Mouse (Mus musculus) MEL-GATA-1-ER (cell line): Measurements from ENCODE around the gene Ephb2.

Experiments used
- DNase-seq: peaks from one replicate; pipeline ENCODE4 v3.0.0-alpha.2; 2012; ENCODE audit warnings: low read depth; ENCODE audit errors: extremely low read depth

Gene Ephb2

GRCm38 (mm10) chr4:136653692-136654234, 182.0 kb downstream of the Ephb2 start:
- peak; percentile 48 for DNase-seq

GRCm38 (mm10) chr4:136653019-136653418, 182.8 kb downstream of the Ephb2 start:
- DNase-seq = peak; percentile 97

- peak; percentile 39 for DNase-seq
These were observed 183.3 kb downstream of the Ephb2 start for GRCm38 (mm10) chr4:136652528-136652910.

- no peak for DNase-seq
These were observed 183.8 kb downstream of the Ephb2 start for GRCm38 (mm10) chr4:136651882-136652527.

- DNase-seq = peak; percentile 67
These were observed 184.4 kb downstream of the Ephb2 start for GRCm38 (mm10) chr4:136651357-136651811.

GRCm38 (mm10) chr4:136650261-136650660, 185.5 kb downstream of the Ephb2 start:
- DNase-seq = no peak

GRCm38 (mm10) chr4:136649480-136650196, 186.2 kb downstream of the Ephb2 start:
- no peak for DNase-seq

GRCm38 (mm10) chr4:136648922-136649479, 186.8 kb downstream of the Ephb2 start:
- DNase-seq = peak; percentile 62

GRCm38 (mm10) chr4:136638890-136639289, 196.9 kb downstream of the Ephb2 start:
- DNase-seq = no peak

- DNase-seq = no peak
These were observed 197.5 kb downstream of the Ephb2 start for GRCm38 (mm10) chr4:136638230-136638750.

- no peak for DNase-seq
These were observed 198.1 kb downstream of the Ephb2 start for GRCm38 (mm10) chr4:136637563-136638229.

- DNase-seq = no peak
These were observed 198.7 kb downstream of the Ephb2 start for GRCm38 (mm10) chr4:136636983-136637562.

GRCm38 (mm10) chr4:136636511-136636910, 199.3 kb downstream of the Ephb2 start:
- no peak for DNase-seq

GRCm38 (mm10) chr4:136635995-136636394, 199.8 kb downstream of the Ephb2 start:
- DNase-seq = no peak

GRCm38 (mm10) chr4:136631237-136631994, 204.4 kb downstream of the Ephb2 start:
- DNase-seq = no peak

- DNase-seq = no peak
These were observed 209.2 kb downstream of the Ephb2 start for GRCm38 (mm10) chr4:136626590-136626989.

- DNase-seq = no peak
These were observed 213.4 kb downstream of the Ephb2 start, which contains the start of gene Lactbl1 for GRCm38 (mm10) chr4:136622388-136622787. TSS of gene Lactbl1 (plus strand) at chr4:136622621.

GRCm38 (mm10) chr4:136621956-136622355, 213.8 kb downstream of the Ephb2 start:
- DNase-seq = no peak

- DNase-seq = no peak
These were observed 214.5 kb downstream of the Ephb2 start for GRCm38 (mm10) chr4:136621336-136621735.

GRCm38 (mm10) chr4:136613657-136614056, 222.1 kb downstream of the Ephb2 start:
- no peak for DNase-seq
